In genomic region chr10:15248899-15249298, GRCm38 (mm10) we compare ENCODE assay signal across 25 mouse cellular contexts.
"Had no signal": no experiment of that assay in that cellular context is flagged by ENCODE, and none has a peak within 500 bp of the region (broad histone marks: within the 10 kb centered on the region; RNA-seq: fewer than 3 reads in every experiment).

No protein-coding gene starts in this region.

- H3K4me2 ChIP-seq: heart, embryonic 11.5 days; heart, embryonic 13.5 days; heart, embryonic 15.5 days; hindbrain, embryonic 13.5 days; hindbrain, embryonic 15.5 days; limb, embryonic 13.5 days; limb, embryonic 15.5 days; liver, embryonic 12.5 days had no signal

- DNase-seq: gastrocnemius, postnatal 14 days; gastrocnemius, postnatal 36 days; heart, adult 11 months; heart, adult 2 months; heart, postnatal 14 days; heart, postnatal 36 days; kidney, adult 18-20 months; kidney, adult 8-10 months; kidney, postnatal 14 days; kidney, postnatal 36 days; layer of hippocampus, adult 9-11 months; layer of hippocampus, postnatal 36 days; left cerebral cortex, postnatal 4 days had no signal

- H3K27me3 ChIP-seq: heart, embryonic 13.5 days; heart, embryonic 15.5 days; hindbrain, embryonic 13.5 days; hindbrain, embryonic 15.5 days; limb, embryonic 13.5 days; limb, embryonic 15.5 days; liver, embryonic 12.5 days had no signal

- H3K4me1 ChIP-seq: heart, embryonic 13.5 days; heart, embryonic 15.5 days; hindbrain, embryonic 13.5 days; hindbrain, embryonic 15.5 days; limb, embryonic 13.5 days; limb, embryonic 15.5 days; liver, embryonic 12.5 days had no signal

- H3K36me3 ChIP-seq: heart, embryonic 13.5 days; heart, embryonic 15.5 days; hindbrain, embryonic 13.5 days; hindbrain, embryonic 15.5 days; limb, embryonic 13.5 days; limb, embryonic 15.5 days; liver, embryonic 12.5 days had no signal

- H3K9me3 ChIP-seq: heart, embryonic 13.5 days; heart, embryonic 15.5 days; hindbrain, embryonic 13.5 days; hindbrain, embryonic 15.5 days; limb, embryonic 13.5 days; limb, embryonic 15.5 days; liver, embryonic 12.5 days had no signal

- H3K4me3 ChIP-seq: heart, adult 2 months; heart, embryonic 13.5 days; heart, embryonic 15.5 days; hindbrain, embryonic 13.5 days; hindbrain, embryonic 15.5 days; limb, embryonic 13.5 days; limb, embryonic 15.5 days; liver, embryonic 12.5 days had no signal

- H3K27ac ChIP-seq: heart, adult 2 months; heart, embryonic 13.5 days; heart, embryonic 15.5 days; hindbrain, embryonic 13.5 days; hindbrain, embryonic 15.5 days; hindbrain, postnatal 0 days; kidney, postnatal 0 days; limb, embryonic 13.5 days; limb, embryonic 15.5 days; liver, embryonic 12.5 days; liver, embryonic 14.5 days had no signal

- ATAC-seq: hindbrain, postnatal 0 days; intestine, embryonic 16.5 days; liver, embryonic 12.5 days had no signal

- H3K9ac ChIP-seq: heart, embryonic 13.5 days; heart, embryonic 15.5 days; hindbrain, embryonic 13.5 days; hindbrain, embryonic 15.5 days; limb, embryonic 13.5 days; limb, embryonic 15.5 days; liver, embryonic 12.5 days; liver, embryonic 14.5 days had no signal
